Mouse (Mus musculus) C2C12 (cell line): ENCODE results near the gene Schip1.

ENCODE experiments used
- CTCF ChIP-seq: IDR thresholded peaks from one replicate; pipeline ENCODE4 v1.5.1; 2011; ENCODE audit not compliant: control insufficient read depth, insufficient read depth, insufficient read length
- FOSL1 ChIP-seq: IDR thresholded peaks from one replicate; pipeline ENCODE4 v1.8.0; 2011; ENCODE audit warnings: mild to moderate bottlenecking, low read length; ENCODE audit not compliant: poor library complexity, insufficient read depth, severe bottlenecking
- MAX ChIP-seq: IDR thresholded peaks from one replicate; pipeline ENCODE4 v1.6.1; 2011; ENCODE audit warnings: mild to moderate bottlenecking, control low read depth
- MYOD1 ChIP-seq: IDR thresholded peaks from one replicate; pipeline ENCODE4 v1.6.1; 2011; ENCODE audit warnings: low read depth; ENCODE audit not compliant: control insufficient read depth, insufficient read length
- USF1 ChIP-seq: IDR thresholded peaks from one replicate; pipeline ENCODE4 v1.6.1; 2011; ENCODE audit warnings: low read depth, mild to moderate bottlenecking, control low read depth, moderate library complexity

- no peak for TF ChIP-seq CTCF
- TF ChIP-seq USF1 = no peak
- TF ChIP-seq MYOD1 = no peak
- no peak for TF ChIP-seq FOSL1
- no peak for TF ChIP-seq MAX
Observed at GRCm38 (mm10) chr3:68516393-68517081, 451.9 kb downstream of the Schip1 start.
